Mouse (Mus musculus): ENCODE measurements around the gene Orai1. TPM values are rescaled to one million over a fixed set of nuclear protein-coding genes. Genes with fewer than 3 reads are reported as not detected.
"Not testable (repeated sequence)": the region's sequence is repeated elsewhere in the genome, so short reads cannot be mapped to it uniquely, and the experiment has no call there.

Gene Orai1
- 10 to 100 TPM; 35.9 to 39.1 TPM for total RNA-seq (2021)
- long read RNA-seq, experiment 1, transcript Orai1-202 (2 exons, 1,875 nt) = major isoform, 32 of 44 reads
- long read RNA-seq, experiment 1, partial matches to known transcripts = 0 of 44 reads
- long read RNA-seq, experiment 1, other reads (novel, unspliced or antisense) = 12 of 44 reads
- long read RNA-seq, experiment 2, transcript Orai1-202 (2 exons, 1,875 nt) = major isoform, 55 of 66 reads
- long read RNA-seq, experiment 2, partial matches to known transcripts = 0 of 66 reads
- long read RNA-seq, experiment 2, other reads (novel, unspliced or antisense) = 9 of 66 reads

DNA sequence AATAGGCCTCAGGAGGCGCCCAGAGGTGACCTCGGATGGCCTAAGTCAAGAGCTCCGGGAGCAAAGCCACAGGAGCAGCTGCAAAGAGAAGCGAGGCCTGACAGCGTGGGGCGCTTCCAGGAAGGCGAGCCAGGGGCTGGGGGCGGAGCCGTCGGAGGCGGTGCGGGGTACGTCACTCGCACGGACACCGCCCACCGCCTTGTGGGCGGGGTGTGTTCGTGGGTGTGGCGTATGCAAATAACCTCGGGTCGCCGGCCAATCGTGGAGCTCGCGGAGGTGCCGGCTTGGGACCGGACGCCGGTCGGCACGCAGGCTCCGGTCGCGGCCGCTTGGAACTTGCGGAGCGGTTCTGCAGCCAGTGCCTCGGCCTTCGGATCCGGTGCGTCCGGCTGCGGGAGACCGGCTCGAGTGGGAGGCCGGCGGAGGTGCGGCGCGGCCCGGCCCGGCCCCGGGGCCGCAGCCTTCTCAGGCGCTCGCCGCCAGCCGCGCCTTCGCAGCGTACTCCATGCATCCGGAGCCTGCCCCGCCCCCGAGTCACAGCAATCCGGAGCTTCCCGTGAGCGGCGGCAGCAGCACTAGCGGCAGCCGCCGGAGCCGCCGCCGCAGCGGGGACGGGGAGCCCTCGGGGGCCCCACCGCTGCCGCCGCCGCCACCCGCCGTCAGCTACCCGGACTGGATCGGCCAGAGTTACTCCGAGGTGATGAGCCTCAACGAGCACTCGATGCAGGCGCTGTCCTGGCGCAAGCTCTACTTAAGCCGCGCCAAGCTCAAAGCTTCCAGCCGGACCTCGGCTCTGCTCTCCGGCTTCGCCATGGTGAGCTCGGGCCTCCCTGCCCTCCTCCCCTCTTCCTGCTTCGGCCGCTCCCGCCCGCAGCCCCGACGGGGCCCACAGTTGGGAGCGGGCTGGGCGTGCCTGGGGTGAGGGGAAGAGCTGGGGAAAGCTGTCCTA lies at the start of gene Orai1:
Gene Orai1, plus strand, starts transcription at position 322 of the 949 bp plus-strand sequence.
- DNase-seq = peak; percentile 98 to 99
- intact Hi-C loops (cut with DNase I) = loop anchor here (5.0 kb wide), 1 partner anchor 122 kb away; no protein-coding TSS in a partner anchor

DNA sequence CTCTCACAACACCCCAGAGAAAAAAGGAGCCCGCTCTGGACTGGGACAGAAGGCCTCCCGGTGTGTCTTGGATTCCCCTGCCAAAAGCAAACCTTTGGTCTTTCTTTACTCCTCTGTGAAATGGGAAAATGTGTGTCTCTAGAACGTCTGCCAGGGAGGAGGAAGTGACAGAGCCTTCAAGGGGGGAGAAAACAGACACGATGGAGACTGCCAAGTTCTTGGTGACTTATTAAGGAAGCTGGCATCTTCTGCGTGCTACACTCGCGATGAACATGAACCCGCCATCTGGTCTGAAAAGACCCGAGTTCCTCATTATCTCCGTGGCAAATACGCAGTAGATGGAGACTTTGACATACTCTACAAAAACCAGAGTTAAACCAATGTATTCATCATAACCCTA lies 49.4 kb upstream of the Orai1 start:
- DNase-seq = no peak
- intact Hi-C loops (cut with DNase I) = no loop called here

DNA sequence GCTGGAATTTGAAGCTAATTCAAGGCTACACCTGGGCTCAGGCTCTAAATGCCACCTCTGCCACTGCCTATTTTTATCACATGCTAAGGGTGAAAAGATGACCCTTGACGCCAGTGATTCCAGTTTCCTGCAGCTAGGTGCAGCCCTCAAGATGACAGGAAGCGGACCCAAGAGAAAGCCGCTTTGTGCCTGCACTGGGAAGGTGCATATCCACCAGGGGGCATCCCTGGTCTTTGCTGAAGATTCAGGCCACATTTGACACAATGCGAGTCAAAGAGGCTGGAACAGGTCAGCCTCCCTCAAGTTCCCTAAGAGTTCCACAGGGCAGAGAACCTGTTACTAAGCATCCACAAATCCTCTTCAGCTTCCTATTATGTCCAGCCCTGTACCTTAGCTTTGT lies 46.6 kb upstream of the Orai1 start:
- intact Hi-C loops (cut with DNase I) = loop anchor here (1.0 to 2.0 kb wide), 2 partner anchors 45 to 78 kb away; partner anchors contain the start of gene Morn3
- DNase-seq = peak; percentile 63 to 80

DNA sequence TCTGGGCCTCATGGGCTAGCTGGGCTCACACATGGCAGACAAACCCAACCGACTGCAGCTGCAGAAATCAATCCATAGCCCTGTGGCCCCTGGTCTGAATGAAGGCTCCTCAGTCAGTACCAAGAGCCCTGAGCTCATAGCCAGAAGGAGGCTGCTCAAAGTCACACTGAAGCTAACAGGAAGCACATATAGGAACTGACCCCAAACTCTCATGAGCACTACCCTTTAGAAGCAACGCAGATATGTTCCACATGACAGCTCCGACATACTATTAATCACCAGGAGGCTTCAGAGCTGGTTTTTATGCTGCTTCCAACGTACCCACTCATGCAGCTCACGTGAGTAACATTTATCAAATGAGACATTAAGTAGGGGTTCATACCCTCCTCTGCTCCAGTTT lies 44.8 kb upstream of the Orai1 start:
- DNase-seq = no peak
- intact Hi-C loops (cut with DNase I) = no loop called here

DNA sequence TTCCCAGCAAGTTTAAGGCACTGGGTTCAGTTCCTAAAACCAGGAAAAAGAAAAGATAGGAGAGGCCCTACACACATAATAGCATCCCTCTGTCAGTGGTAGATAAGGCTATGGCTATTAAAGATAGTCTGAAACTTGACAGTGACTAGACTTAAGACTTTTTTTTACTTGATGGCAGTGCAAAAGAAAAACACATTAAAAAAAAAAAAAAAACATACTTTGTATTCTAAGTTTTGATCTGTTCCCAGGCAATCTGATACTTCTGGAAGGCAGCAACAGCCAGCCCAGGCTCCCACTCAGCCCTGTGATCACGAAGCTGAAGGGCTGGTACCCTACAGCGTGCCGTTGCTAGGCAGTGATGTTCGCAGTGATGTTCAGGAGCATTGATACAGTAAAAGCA lies 43.4 kb upstream of the Orai1 start:
- no peak for DNase-seq
- intact Hi-C loops (cut with DNase I) = no loop called here

DNA sequence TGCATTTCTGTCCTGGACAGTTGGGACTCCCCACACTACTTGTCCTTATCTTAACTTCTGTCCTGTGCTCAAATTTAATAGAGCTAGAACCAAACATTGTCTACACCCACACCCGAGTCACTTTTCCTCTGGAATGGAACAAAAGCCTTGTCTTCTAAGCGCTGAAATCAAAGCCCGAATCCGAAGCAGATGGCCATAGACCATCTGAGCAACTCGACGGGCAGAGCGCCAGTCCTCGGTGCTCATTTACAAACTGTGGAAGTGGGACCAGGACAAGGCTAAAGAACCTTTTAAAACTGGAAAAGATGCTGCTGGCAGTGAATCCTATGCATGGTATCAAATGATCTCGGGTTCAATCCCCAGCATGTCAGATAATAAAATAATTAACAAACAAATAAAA lies 42.8 kb upstream of the Orai1 start:
- DNase-seq = no peak
- intact Hi-C loops (cut with DNase I) = no loop called here

DNA sequence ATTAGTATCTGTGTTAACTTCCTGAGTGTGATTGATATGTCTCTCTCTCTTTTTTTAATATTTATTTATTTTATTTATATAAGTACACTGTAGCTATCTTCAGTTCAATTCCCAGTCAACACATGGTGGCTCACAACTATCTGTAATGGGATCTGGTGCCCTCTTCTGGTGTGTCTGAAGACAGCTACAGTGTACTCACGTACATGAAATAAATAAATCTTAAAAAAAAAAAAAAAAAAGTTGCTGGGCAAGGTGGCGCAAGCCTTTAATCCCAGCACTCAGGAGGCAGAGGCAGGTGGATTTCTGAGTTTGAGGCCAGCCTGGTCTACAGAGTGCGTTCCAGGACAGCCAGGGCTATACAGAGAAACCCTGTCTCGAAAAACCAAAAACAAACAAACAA lies 40.2 kb upstream of the Orai1 start:
- intact Hi-C loops (cut with DNase I) = not testable (repeated sequence)

DNA sequence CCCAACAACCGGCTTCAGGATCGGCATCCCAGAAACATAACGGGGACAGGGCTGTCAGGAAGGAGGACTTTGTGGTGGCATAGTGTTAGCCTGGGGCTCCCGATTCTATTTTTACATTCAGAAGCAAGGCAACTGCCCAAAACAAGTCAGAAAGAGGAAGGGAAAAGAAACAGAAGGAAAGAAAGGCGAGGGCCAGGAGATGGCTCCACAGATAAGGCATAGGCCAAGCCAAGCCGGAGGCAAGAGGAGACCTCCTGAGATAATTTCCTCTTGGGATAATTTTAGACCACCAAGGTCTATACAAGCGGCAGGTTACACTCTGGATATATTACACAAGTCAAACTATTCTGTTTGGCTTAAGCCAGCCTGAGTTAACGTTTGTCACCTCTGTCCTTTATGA lies 35.9 kb upstream of the Orai1 start:
- intact Hi-C loops (cut with DNase I) = no loop called here
- DNase-seq = no peak

More for the DNA sequence above, 40.2 kb upstream of the Orai1 start:
- not testable (repeated sequence) for DNase-seq

DNA sequence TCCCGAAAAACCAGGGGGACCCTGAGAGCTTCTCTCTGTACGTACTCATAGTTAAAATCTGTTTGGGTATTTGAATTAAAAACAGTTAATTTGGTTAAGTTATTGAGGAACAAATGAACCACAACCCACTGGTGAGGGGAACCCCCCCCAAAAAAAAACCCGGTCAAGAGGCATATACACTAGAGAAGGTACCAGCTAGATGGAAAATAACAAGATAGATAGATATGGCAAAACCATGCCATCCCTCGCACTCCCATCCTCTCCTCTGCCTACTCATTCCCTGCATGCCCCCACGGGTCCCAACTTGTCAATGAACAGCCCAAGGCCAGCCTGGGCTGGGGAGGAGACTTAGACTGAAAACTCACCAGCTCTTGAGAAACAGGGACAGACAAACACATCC lies 30.4 kb upstream of the Orai1 start:
- intact Hi-C loops (cut with DNase I) = no loop called here
- DNase-seq = no peak

DNA sequence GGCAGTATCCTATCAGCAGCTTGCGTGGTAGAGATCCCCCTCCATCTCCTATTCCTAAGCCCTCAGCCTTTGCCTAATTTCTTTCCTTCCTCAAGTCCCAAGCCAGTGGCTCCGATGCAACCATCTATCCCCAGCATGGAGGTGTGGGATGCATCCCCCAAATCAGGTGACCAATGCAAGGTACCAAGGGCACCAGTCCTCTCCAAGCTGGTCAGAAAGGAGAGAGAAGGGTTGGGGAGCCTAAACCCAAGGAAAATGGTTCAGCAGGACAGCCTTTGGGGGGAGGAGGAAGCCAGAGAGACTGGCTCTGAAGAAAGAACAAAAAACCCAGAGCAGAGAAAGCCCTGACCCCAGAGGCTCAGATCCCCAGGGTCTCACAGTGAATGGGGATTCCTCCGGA lies 29.6 kb upstream of the Orai1 start:
- no peak for DNase-seq

DNA sequence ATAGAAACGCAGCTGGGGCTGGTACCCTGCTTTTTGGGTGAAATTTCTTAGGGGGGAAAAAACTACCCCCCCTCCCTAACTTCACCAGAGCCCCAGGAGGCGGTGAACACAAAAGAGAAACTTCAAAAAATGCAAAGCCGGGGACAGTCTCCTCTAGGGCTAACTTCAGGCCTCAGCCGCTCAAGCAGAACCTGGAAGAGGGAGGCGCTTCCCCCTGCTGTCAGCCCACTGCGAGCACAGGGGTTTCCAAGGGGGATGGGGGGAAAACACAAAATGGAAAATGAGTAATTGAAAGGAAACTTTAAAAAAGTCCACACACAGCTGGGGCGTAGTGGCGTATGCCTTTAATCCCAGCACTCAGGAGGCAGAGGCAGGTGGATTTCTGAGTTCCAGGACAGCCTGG lies 28.8 kb upstream of the Orai1 start:
- intact Hi-C loops (cut with DNase I) = no loop called here
- no peak for DNase-seq

More for the DNA sequence above, 29.6 kb upstream of the Orai1 start:
- intact Hi-C loops (cut with DNase I) = no loop called here

DNA sequence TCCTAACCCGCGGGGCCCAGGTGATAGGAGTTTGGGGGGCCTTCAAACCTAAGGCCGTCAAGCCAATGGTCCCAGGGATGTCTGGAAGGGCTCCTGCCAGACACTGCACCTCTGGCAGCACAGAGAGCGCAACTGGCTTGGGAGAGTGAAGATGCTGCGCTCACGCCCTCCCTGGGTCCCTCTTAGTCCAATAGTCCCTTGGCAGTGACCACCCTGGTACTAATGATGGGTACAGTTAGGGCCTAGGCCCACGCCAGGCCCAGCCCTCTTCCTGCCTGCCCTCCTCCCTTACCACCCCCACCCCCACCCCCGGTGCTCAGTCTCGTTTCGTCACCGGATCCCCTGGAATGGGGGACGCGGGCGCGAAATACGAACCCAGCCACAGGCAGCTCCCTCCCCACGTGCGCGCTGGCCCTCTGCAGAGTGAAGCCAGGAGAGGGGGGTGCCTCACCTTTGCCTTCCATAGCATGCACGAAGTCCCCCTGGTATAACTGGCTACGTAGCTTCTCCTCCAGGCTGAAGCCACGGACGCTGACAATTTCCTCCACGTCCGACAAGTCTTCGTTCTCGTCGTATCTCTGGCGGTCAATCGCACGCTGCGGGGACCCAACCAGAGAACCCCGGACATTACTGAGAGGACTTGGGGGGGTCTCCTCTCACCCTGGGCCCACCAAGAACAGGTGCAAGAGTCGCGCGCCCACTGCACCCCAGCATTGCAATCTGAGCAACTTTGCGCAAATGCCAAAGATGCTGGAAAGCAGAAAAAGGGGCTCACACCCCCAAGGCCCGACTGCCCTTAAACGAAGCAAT lies 27.5 kb upstream of the Orai1 start:
- peak in 1 of 2 experiments; percentile 44 for DNase-seq

DNA sequence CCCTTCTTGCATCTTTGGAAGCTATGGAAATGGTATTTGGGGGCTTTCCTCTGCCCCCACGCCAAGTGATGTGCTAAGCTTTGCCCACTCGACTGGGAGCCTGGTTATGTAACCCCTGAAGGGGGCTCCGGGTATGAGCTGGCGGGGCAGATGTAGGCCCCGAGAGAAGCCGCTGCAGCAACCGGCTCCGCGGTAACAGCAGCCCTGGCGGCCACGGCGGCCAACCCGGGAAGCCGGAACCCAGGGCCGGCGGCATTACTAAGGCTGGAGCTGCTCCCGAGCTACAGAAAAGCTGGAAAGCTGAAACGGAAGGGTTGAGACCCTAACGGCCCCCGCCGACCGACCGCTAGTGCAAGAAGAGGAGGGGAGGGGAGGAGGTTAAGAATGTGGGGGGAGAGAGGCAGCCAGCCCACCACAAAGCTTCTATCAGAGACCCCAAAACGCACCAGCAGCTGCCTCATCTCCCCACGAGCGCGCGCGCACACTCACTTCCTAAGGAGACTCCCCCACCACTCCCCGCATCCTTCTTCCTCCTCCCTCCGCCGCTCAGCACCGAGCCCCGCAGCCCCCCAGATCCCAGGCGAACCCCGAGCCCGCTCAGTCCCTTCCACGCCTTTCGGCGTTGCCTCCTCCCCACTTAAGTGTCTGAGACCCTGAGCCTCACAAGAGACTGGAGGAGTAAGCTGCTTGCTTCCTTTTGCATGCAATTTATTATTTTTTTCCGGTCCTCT lies 26.7 kb upstream of the Orai1 start:
- DNase-seq = peak in 1 of 2 experiments; percentile 52
- intact Hi-C loops (cut with DNase I) = no loop called here

More for the DNA sequence above, 27.5 kb upstream of the Orai1 start:
- intact Hi-C loops (cut with DNase I) = no loop called here

DNA sequence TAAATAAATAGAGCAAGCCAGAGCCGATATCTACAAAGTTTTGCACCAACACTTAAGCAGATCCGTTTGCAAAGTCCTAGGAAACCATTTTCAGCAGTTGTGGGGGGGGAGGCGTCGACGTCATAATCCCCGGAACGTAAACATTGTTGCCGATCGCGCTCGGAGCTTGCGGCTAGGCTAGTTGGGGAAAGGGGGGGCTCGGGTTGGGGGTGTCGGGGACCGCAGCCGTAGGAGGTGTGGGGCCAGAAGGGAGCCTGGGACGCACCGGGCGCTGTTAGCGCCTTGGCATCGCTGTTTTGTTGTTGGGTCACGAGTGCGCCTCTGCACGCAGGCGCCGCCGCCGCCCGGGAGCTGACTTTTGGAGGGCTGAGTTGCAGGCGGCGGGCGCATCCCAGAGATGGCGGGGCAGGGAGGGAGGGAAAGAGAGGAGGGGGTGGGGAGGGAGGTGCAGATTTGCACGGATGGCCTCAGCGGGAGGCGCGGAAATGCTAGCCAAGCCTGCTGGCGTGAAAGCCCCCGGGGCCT lies 25.8 kb upstream of the Orai1 start:
- intact Hi-C loops (cut with DNase I) = no loop called here
- peak; percentile 65 to 70 for DNase-seq

DNA sequence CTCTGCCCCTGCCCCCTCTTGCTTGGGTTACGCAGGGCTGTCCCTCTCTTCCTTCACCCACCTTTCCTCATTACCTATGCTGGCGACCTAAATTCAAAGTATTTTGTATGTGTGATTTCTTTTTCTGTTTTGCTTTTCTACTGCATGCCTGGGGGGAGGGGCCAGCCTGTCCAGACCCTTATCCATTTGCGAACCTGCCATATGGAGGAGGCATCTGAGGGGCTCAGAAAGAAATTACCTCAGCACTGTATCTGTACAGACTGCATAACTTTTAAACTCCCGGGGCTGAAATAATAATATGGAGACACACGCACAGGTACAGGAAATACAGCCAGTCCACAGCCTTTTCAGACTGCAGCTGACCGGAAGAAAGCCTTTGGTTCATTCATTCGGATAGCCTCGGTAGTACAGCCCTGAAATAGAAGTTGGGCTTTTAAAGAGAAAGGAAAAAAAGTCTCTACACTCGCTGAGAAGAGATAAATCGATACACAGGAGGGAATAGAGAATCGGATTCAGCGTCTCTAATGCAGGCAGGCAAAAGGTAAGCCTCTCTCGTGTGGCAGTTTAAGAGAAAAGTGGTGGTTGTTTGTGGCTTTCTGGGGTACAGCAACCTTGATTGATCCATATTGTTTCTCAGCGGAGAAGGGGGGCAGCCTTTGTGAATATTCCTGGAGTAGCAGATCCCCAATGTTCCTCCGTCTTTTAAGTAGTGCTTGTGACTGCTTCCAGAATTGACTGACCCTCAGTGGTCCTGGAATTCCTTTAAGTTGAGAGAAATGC lies 25.1 kb upstream of the Orai1 start, which contains the start of gene Kdm2b:
Gene Kdm2b, minus strand, starts transcription at position 273 of the 780 bp plus-strand sequence.
- no peak for DNase-seq
- intact Hi-C loops (cut with DNase I) = no loop called here

DNA sequence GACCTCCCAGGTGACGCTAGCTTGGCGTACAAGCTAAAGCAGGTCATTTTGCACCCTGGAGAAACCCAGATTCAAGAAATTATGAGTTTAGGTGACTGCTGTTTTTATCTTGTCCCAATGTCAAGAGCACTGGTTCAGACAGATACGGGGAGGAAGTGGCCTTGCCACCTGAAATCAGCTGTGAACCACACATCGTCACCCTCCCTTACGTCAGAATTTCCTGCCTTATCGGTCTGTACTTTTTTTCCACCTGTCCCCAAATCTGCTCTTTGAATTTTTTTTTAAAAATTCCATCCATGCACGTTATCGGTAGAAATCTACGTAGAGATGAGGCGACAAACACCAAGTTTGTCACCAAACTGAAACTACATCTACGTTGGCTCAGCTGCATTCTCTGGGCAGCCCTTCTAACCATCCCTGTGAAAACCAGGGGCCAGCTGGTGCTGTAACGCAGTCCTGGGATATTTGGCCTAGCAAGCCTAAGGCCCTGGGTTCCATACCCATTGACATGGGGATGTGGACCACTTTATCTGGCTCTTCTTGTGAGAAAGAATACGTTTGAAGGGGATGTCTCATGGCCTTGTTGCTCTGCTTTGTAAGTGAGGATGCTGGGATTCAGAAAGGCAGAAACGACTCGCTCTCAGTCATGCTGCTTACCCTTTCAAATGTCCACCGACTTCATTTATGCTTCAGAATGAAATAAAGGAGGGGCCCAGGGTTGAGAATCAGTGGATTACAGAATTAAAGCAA lies 24.3 kb upstream of the Orai1 start:
- DNase-seq = no peak
- intact Hi-C loops (cut with DNase I) = no loop called here

DNA sequence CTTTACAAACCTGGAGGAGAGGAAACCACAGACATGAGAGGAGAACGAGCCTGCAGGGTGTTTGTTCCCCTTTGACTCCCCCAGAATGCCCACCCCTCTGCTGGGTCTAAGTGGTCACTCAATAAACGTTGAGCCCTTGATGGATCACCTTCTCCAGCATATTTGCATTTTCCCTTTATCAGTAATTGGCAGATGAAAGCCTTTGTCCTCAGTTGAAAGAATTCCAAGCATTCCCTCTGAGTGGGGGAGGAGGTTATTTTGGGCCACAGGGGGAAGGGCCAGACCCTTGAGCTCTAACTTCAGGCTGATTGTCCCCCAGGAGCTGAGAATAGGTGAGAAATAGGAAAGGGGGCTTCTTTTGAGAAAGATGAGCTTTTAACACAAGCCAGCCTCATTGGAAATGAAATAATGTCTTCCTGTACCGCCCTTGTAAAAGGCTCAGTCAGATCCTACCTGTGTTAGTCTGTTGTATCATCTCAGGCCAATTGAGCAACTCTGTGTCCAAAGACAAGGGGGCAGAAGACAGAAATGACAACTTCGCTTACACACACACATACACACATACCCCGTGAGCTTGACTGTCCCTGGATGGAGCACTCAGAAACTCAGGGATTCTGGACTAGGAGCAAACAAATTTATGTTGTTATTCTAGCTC lies 23.4 kb upstream of the Orai1 start:
- DNase-seq = no peak
- intact Hi-C loops (cut with DNase I) = no loop called here

DNA sequence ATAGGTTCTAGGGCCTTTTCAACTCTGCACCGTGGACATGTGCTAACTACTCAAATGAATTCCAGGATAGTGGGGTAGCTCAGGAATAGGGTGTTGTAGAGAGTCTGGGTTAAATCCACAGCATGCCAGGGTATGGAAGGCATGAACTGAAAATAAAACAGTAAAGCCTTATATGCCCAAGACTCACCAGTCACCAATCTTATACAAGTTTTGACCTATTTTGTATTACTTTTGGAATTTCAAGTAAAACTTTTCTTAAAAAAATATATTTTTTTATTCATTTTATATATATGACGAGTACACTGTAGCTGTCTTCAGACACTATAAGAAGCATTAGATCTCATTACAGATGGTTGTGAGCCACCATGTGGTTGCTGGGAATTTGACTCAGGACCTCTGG lies 21.1 kb upstream of the Orai1 start:
- intact Hi-C loops (cut with DNase I) = no loop called here

More for the DNA sequence above, 21.1 kb upstream of the Orai1 start:
- no peak for DNase-seq
